Mouse (Mus musculus): ENCODE measurements around the gene Fosl1. TPM values are rescaled to one million over a fixed set of nuclear protein-coding genes. Genes with fewer than 3 reads are reported as not detected.

Fosl1 gene
- polyA plus RNA-seq, 1 experiment from 2014 or later: not detected

DNA sequence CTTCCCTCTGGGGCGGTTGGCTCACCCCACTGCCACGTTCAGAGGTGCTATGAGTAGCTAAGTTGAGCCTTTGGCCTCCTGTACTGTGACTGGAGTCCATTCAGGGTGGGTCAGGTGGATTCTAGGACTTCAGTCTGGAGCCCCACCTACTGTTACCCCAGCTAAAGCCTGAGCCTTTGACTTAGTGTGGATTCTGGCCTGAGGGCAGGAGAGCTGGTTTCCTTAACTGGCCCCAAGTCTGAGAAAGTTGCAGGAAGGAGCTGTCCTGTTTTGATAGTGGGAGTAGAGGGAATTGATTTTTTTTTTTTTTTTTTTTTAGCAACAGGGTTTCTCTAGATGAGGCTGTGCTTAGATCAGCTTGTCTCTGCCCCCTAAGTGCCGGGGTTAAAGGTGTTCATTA is 47.0 kb downstream of the Fosl1 start:
- no peaks in the 10 kb centered on the region for H3K27me3 ChIP-seq (ENCODE audit: control insufficient read depth, insufficient read depth, low read length)
- no peak overlapping the region for H3K9ac ChIP-seq (ENCODE audit: low read depth, low read length)
- 91% methylated on average over 3 of the region's 3 CpGs for WGBS
- H3K9me3 ChIP-seq (ENCODE audit: control insufficient read depth, low read length): no peaks in the 10 kb centered on the region
- H3K27ac ChIP-seq (ENCODE audit: low read depth, low read length): no peak overlapping the region
- H3K4me3 ChIP-seq (ENCODE audit: low read depth, low read length): no peak overlapping the region
- ATAC-seq (ENCODE audit: low FRiP score): no peak
- H3K4me2 ChIP-seq (replicated peaks; ENCODE audit: low read depth, low read length): no peak overlapping the region
- H3K4me1 ChIP-seq (replicated peaks; ENCODE audit: control insufficient read depth, insufficient read depth, low read length): peaks cover 3% of the 10 kb centered on the region; the same call in 1 of the 2 replicates
- no peak for DNase-seq (ENCODE audit: low spot score)
- peaks cover 10% of the 10 kb centered on the region; the same call in 1 of the 2 replicates for H3K36me3 ChIP-seq (ENCODE audit: control insufficient read depth, insufficient read depth, low read length)

DNA sequence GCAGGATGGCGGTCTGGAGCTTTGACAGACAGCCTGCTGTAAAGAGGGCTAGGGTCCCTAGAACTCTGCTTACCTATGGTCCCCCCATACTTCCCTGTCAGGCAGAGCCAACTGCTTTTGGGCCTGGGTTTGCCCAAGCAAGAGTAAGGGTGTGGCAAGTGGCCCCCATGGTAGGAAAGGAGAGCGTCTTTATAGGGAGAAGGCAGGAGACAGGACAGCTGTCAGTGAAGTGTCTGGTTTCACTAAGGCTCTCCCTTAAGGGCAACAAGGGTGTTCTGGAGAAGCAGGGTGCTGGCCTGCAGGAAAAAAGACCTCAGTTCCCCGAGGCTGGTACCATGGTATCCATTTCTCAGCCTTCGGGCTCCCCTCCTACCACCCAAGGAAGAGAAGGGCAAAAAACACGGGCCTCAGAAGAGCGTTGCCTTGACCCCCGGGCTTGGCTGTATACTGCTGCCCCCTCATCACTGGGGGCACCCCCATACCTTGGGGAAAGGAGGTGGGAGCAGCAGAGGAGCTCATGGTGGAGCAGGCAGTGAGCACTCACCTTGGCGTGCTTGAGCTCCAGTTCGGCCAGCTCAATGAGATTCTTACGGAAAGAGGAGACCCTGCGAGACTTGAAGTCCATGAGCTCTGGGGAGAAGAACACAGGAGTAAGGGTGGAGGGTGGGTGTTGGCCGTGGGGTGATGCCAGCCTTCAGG is 48.2 kb downstream of the Fosl1 start:
- H3K9me3 ChIP-seq (ENCODE audit: control insufficient read depth, low read length): no peaks in the 10 kb centered on the region
- 80% methylated on average over 12 of the region's 12 CpGs for WGBS
- H3K36me3 ChIP-seq (ENCODE audit: control insufficient read depth, insufficient read depth, low read length): peaks cover 10% of the 10 kb centered on the region; the same call in 1 of the 2 replicates
- H3K27me3 ChIP-seq (ENCODE audit: control insufficient read depth, insufficient read depth, low read length): no peaks in the 10 kb centered on the region
- H3K4me3 ChIP-seq (ENCODE audit: low read depth, low read length): no peak overlapping the region
- no peak for DNase-seq (ENCODE audit: low spot score)
- ATAC-seq (ENCODE audit: low FRiP score): no peak
- H3K4me1 ChIP-seq (replicated peaks; ENCODE audit: control insufficient read depth, insufficient read depth, low read length): peaks cover 3% of the 10 kb centered on the region; the same call in 1 of the 2 replicates
- H3K4me2 ChIP-seq (replicated peaks; ENCODE audit: low read depth, low read length): no peak overlapping the region
- H3K27ac ChIP-seq (ENCODE audit: low read depth, low read length): 0 out of 2 replicates have a peak overlapping the region, but pooled peaks have one; percentile 24
- H3K9ac ChIP-seq (ENCODE audit: low read depth, low read length): no peak overlapping the region

GRCm38 (mm10) chr19:5496052-5496370 is 48.7 kb downstream of the Fosl1 start:
- H3K9ac ChIP-seq (ENCODE audit: low read depth, low read length): no peak overlapping the region
- H3K4me3 ChIP-seq (ENCODE audit: low read depth, low read length): no peak overlapping the region
- H3K27me3 ChIP-seq (ENCODE audit: control insufficient read depth, insufficient read depth, low read length): no peaks in the 10 kb centered on the region
- H3K4me2 ChIP-seq (replicated peaks; ENCODE audit: low read depth, low read length): no peak overlapping the region
- H3K4me1 ChIP-seq (replicated peaks; ENCODE audit: control insufficient read depth, insufficient read depth, low read length): peaks cover 3% of the 10 kb centered on the region; the same call in 1 of the 2 replicates
- H3K36me3 ChIP-seq (ENCODE audit: control insufficient read depth, insufficient read depth, low read length): peaks cover 10% of the 10 kb centered on the region; the same call in 1 of the 2 replicates
- no peaks in the 10 kb centered on the region for H3K9me3 ChIP-seq (ENCODE audit: control insufficient read depth, low read length)
- DNase-seq (ENCODE audit: low spot score) (no peak), ATAC-seq (ENCODE audit: low FRiP score) (no peak)
- H3K27ac ChIP-seq (ENCODE audit: low read depth, low read length): no peak overlapping the region
- 90% methylated on average over 16 of the region's 16 CpGs for WGBS

GRCm38 (mm10) chr19:5500330-5500875 is 53.1 kb downstream of the Fosl1 start:
- WGBS: 96% methylated on average over 2 of the region's 2 CpGs
- H3K9me3 ChIP-seq (ENCODE audit: control insufficient read depth, low read length): no peaks in the 10 kb centered on the region
- no peak for ATAC-seq (ENCODE audit: low FRiP score)

DNA sequence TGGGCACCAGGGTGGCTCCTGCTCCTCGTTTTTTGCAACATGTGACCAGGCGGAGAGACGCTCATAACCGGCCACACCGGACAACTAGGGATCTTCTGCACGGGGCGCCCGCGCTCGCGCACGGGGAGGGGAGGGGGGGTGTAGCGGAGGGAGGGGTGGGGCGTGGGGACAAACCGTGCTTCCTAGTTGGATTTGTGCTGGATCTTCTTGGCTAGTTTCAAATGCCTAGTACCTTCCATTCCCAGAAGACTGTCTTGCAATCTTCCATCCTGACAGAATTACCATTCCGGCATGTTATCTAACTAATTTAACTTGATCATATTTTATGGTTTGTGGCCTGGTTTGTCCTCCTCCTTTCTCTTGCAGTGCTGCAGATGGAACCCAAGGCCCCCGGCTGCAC is 56.3 kb downstream of the Fosl1 start, which contains the start of gene 1700020D05Rik:
TSS of gene 1700020D05Rik (minus strand) at position 101 of the 400 bp plus-strand sequence.
- H3K9ac ChIP-seq (ENCODE audit: low read depth, low read length): no peak within 1 kb of the TSS
- H3K27ac ChIP-seq (ENCODE audit: low read depth, low read length): no peak within 1 kb of the TSS
- no peaks in the 10 kb centered on the region for H3K9me3 ChIP-seq (ENCODE audit: control insufficient read depth, low read length)
- no peaks in the 10 kb centered on the region for H3K4me1 ChIP-seq (replicated peaks; ENCODE audit: control insufficient read depth, insufficient read depth, low read length)
- no peak within 1 kb of the TSS; the same call in 1 of the 2 replicates for H3K4me3 ChIP-seq (ENCODE audit: low read depth, low read length)
- no peak for DNase-seq (ENCODE audit: low spot score)
- H3K4me2 ChIP-seq (replicated peaks; ENCODE audit: low read depth, low read length): no peak within 1 kb of the TSS
- ATAC-seq (ENCODE audit: low FRiP score): no peak
- H3K27me3 ChIP-seq (ENCODE audit: control insufficient read depth, insufficient read depth, low read length): no peaks in the 10 kb centered on the region
- WGBS: 46% methylated on average over 17 of the region's 17 CpGs
- H3K36me3 ChIP-seq (ENCODE audit: control insufficient read depth, insufficient read depth, low read length): no peaks in the 10 kb centered on the region

More at GRCm38 (mm10) chr19:5500330-5500875, 53.1 kb downstream of the Fosl1 start:
- H3K27me3 ChIP-seq (ENCODE audit: control insufficient read depth, insufficient read depth, low read length): no peaks in the 10 kb centered on the region
- no peak overlapping the region for H3K4me3 ChIP-seq (ENCODE audit: low read depth, low read length)
- H3K36me3 ChIP-seq (ENCODE audit: control insufficient read depth, insufficient read depth, low read length): no peaks in the 10 kb centered on the region
- DNase-seq (ENCODE audit: low spot score): no peak
- no peak overlapping the region for H3K4me2 ChIP-seq (replicated peaks; ENCODE audit: low read depth, low read length)
- H3K27ac ChIP-seq (ENCODE audit: low read depth, low read length): no peak overlapping the region
- no peaks in the 10 kb centered on the region for H3K4me1 ChIP-seq (replicated peaks; ENCODE audit: control insufficient read depth, insufficient read depth, low read length)
- no peak overlapping the region for H3K9ac ChIP-seq (ENCODE audit: low read depth, low read length)

Other genes with a start within 250 kb of the Fosl1 start
- 23.2 and 23.4 TPM in 2 replicates for gene Pacs1, start 174.4 kb upstream of the Fosl1 start, polyA plus RNA-seq (2014; fragmentation: Nextera tagmentation; extraction: Ambion mirVana)
- gene Sf3b2, start 152.1 kb upstream of the Fosl1 start, polyA plus RNA-seq (2014; fragmentation: Nextera tagmentation; extraction: Ambion mirVana): 385 and 404 TPM in 2 replicates
- gene Gal3st3, start 149.2 kb upstream of the Fosl1 start, polyA plus RNA-seq (2014; fragmentation: Nextera tagmentation; extraction: Ambion mirVana): 14.0 and 14.6 TPM in 2 replicates
- gene Catsper1, start 111.8 kb upstream of the Fosl1 start, polyA plus RNA-seq (2014; fragmentation: Nextera tagmentation; extraction: Ambion mirVana): not detected in 2 replicates
- gene Cst6, start 98.0 kb upstream of the Fosl1 start, polyA plus RNA-seq (2014; fragmentation: Nextera tagmentation; extraction: Ambion mirVana): 1.7 and 2.3 TPM in 2 replicates
- gene Eif1ad, start 80.8 kb upstream of the Fosl1 start, polyA plus RNA-seq (2014; fragmentation: Nextera tagmentation; extraction: Ambion mirVana): 73.6 and 76.6 TPM in 2 replicates
- 392 and 442 TPM in 2 replicates for gene Banf1, start 80.4 kb upstream of the Fosl1 start, polyA plus RNA-seq (2014; fragmentation: Nextera tagmentation; extraction: Ambion mirVana)
- 75.2 and 79.2 TPM in 2 replicates for gene Sart1, start 58.8 kb upstream of the Fosl1 start, polyA plus RNA-seq (2014; fragmentation: Nextera tagmentation; extraction: Ambion mirVana)
- 0.53 and 0.54 TPM in 2 replicates for gene Tsga10ip, start 45.0 kb upstream of the Fosl1 start, polyA plus RNA-seq (2014; fragmentation: Nextera tagmentation; extraction: Ambion mirVana)
- gene Drap1, start 22.6 kb upstream of the Fosl1 start, polyA plus RNA-seq (2014; fragmentation: Nextera tagmentation; extraction: Ambion mirVana): 182 and 211 TPM in 2 replicates
- 33.4 and 35.2 TPM in 2 replicates for gene AI837181, start 22.4 kb upstream of the Fosl1 start, polyA plus RNA-seq (2014; fragmentation: Nextera tagmentation; extraction: Ambion mirVana)
- gene Ccdc85b, start 10.3 kb downstream of the Fosl1 start, polyA plus RNA-seq (2014; fragmentation: Nextera tagmentation; extraction: Ambion mirVana): 6.6 and 6.9 TPM in 2 replicates
- 103 and 119 TPM in 2 replicates for gene Fibp, start 13.1 kb downstream of the Fosl1 start, polyA plus RNA-seq (2014; fragmentation: Nextera tagmentation; extraction: Ambion mirVana)
- 3.0 and 4.7 TPM in 2 replicates for gene Ctsw, start 21.0 kb downstream of the Fosl1 start, polyA plus RNA-seq (2014; fragmentation: Nextera tagmentation; extraction: Ambion mirVana)
- 51.2 and 55.7 TPM in 2 replicates for gene Efemp2, start 26.4 kb downstream of the Fosl1 start, polyA plus RNA-seq (2014; fragmentation: Nextera tagmentation; extraction: Ambion mirVana)
- 38.8 and 44.3 TPM in 2 replicates for gene Mus81, start 40.9 kb downstream of the Fosl1 start, polyA plus RNA-seq (2014; fragmentation: Nextera tagmentation; extraction: Ambion mirVana)
- gene Cfl1, start 42.9 kb downstream of the Fosl1 start, polyA plus RNA-seq (2014; fragmentation: Nextera tagmentation; extraction: Ambion mirVana): 3,904 and 4,056 TPM in 2 replicates
- gene 1700020D05Rik, start 56.2 kb downstream of the Fosl1 start, polyA plus RNA-seq (2014; fragmentation: Nextera tagmentation; extraction: Ambion mirVana): 0.34 TPM in 1 of 2 replicates, not detected in the other
- 21.2 and 22.2 TPM in 2 replicates for gene Snx32, start 63.0 kb downstream of the Fosl1 start, polyA plus RNA-seq (2014; fragmentation: Nextera tagmentation; extraction: Ambion mirVana)
- 0.40 and 0.52 TPM in 2 replicates for gene Ovol1, start 113.1 kb downstream of the Fosl1 start, polyA plus RNA-seq (2014; fragmentation: Nextera tagmentation; extraction: Ambion mirVana)
- 1.4 and 1.5 TPM in 2 replicates for gene Ap5b1, start 120.5 kb downstream of the Fosl1 start, polyA plus RNA-seq (2014; fragmentation: Nextera tagmentation; extraction: Ambion mirVana)
- gene Rnaseh2c, start 154.3 kb downstream of the Fosl1 start, polyA plus RNA-seq (2014; fragmentation: Nextera tagmentation; extraction: Ambion mirVana): 143 and 148 TPM in 2 replicates
- 36.9 and 39.3 TPM in 2 replicates for gene Kat5, start 162.7 kb downstream of the Fosl1 start, polyA plus RNA-seq (2014; fragmentation: Nextera tagmentation; extraction: Ambion mirVana)
- gene Rela, start 189.9 kb downstream of the Fosl1 start, polyA plus RNA-seq (2014; fragmentation: Nextera tagmentation; extraction: Ambion mirVana): 27.2 and 29.6 TPM in 2 replicates
- gene Sipa1, start 216.2 kb downstream of the Fosl1 start, polyA plus RNA-seq (2014; fragmentation: Nextera tagmentation; extraction: Ambion mirVana): 7.8 and 8.2 TPM in 2 replicates
- gene Map3k11, start 241.2 kb downstream of the Fosl1 start, polyA plus RNA-seq (2014; fragmentation: Nextera tagmentation; extraction: Ambion mirVana): 13.4 and 14.7 TPM in 2 replicates
- gene Pcnx3, start 241.4 kb downstream of the Fosl1 start, polyA plus RNA-seq (2014; fragmentation: Nextera tagmentation; extraction: Ambion mirVana): 22.9 and 23.1 TPM in 2 replicates

All from hindbrain, embryonic 11.5 days (tissue).